Mouse (Mus musculus) monocyte, adult 2 months (primary cell): ENCODE data around the gene Parp4.

Experiments
- DNase-seq, 2 experiments: peaks; one replicate each; pipeline ENCODE4 v3.0.0; 2022; ENCODE audit warnings: low spot score in 2 of 2, low read depth in 1 of 2

Parp4 gene

DNA sequence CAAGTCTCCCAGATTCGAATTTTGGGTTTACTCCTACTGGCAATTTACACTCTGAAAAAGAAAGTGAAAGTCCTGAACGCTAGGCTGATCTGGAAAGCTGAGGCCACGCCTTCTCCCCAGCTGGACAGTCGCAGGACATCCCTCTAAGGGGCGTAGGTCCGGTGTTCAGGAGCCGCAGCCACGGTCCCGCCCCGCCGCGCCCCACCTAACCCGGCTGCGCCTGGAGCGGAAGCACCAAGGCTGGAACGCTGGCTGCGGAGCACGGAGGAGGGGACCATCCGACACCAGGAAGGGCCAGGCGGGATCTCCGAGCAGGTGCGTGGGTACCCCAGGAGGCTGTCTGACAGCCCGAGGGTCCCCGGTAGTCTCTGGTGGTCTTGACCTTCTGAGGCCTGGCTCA lies at the start of gene Parp4, which contains the start of gene Cenpj:
Gene Parp4 (plus strand): TSS at position 204 of the 400 bp plus-strand sequence.
Gene Cenpj (minus strand): TSS at position 10 of the 400 bp plus-strand sequence.
- DNase-seq, result peak; percentile 57 to 74

DNA sequence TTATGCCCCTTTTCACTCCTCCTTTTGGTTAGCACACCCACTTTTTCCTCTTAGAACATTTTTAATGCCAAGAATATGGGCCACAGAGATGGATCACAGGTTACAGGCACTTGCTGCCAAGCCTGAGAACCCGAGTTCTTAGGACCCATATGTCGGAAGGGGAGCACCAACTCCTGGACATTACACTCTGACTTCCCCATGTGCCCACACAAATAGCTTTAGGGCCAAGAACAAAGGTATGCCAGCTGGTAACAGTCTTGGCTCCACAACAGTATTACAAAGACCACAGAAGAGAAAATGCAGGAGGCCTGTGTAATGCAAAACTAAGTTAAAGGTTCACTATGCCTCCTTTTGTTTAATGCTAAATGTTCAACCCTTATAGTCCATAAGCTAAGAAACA lies 44.6 kb upstream of the Parp4 start:
- DNase-seq, result no peak

DNA sequence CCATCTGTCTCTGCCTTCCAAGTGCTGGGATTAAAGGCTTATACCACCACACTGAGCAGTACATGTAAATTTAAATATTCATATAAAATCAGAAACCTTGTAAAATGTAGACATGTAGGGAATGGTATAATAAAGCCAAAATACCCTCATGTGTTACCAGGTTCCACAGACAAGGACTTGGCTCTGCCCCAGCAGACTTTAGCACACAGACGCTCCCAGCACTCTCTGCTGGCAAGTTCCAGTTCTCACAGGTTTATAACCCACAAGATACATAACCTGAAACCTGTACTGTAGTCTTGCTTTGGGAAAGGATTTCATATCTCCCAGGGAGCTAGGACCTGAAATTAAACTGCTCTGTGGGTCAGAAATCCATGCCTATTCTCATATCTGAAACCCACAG lies 30.5 kb upstream of the Parp4 start:
- no peak for DNase-seq

DNA sequence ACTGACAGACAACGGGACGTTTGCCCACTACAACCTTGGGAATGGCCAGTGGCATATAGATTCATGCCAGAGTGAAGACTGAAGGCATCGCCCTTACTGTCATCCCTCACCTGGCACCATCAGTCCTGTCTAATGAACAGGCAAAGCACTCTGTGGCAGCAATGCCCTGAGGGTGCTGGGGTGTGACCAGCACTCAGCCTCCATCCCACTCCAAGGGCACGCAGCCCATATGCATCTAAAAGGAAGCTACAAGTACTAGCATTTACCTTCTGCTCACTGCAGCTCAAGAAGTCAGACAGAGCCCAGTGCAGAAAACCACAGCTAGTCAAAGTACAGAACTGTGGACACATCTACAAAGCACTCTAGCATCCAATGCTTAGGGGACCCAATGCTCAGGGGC lies 29.9 kb upstream of the Parp4 start:
- no peak for DNase-seq

DNA sequence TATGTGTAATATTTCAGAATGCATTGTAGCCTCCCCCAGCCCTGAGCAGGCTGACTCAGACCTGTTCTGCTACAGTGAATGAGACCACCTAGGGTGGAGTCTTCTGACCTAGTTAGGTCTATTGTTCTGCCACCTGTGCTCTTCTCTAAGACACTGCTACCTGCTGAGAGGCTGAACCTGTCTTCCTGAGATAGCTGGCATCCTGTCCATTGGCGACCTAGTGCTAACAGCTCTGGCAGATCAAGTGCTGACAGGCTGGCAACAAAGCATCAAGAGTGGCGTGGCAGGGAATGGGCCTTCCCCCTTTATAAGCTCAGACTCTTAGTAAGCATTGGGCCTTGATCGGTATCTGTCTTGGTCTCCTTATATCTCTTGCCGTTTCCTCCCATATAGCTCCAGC lies 24.5 kb upstream of the Parp4 start:
- no peak for DNase-seq

DNA sequence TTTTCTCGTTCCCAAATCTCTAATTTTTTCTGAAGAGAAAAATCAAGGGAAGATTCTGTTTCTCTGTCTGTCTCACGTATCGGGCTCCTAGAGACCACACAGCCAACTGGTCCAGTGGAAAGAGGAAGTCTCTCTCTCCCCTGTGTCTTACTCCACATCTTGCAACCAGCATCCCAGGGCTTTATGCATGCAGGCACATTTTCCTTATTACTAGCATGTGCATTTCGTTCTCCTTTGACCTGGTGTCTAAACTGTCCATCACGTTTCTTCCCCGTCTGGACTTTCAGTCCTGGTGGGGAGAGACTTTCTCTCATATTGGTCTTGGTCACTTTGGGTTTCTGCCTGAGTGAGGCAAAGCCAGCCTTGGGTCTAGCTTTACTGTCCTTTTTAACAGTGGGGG lies 22.5 kb upstream of the Parp4 start:
- DNase-seq, result no peak

DNA sequence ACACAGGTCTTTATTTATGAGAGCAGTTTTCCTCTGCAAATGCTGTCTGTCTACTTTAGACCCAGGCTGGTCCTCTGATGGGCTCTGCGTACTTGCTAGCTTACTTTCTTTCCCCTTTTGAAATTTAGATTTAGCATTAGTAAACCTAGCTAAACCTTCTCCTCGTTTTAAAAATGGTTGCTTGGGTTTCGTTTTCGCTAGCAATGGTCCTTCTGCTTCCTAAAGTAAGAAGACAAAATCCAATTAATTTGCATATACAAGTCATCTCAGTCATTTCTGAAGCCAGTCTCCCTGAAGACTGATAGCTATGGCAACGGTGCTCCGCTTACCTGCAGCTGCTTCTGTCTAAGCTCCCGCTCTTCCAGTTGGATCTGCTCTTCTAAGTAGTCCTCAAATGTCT lies 22.1 kb upstream of the Parp4 start:
- no peak for DNase-seq

DNA sequence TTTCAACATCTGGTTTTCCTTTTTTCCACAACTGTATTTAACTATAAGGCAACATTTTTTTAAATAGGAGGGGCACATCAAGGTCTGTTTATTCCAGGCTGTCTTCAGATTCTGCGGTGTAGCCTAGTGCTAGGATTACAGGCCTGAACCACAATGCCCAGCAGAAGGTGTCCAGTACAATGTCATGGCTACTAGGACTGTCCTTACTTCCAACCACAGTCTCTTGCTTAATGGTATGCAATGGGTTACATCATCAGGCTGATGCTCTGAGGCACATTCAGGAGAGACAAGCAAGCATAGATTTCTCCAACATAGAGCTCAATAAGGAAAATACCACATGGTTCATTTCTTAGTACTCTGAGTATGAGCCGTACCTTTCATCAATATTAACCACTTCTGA lies 20.7 kb upstream of the Parp4 start:
- no peak for DNase-seq

DNA sequence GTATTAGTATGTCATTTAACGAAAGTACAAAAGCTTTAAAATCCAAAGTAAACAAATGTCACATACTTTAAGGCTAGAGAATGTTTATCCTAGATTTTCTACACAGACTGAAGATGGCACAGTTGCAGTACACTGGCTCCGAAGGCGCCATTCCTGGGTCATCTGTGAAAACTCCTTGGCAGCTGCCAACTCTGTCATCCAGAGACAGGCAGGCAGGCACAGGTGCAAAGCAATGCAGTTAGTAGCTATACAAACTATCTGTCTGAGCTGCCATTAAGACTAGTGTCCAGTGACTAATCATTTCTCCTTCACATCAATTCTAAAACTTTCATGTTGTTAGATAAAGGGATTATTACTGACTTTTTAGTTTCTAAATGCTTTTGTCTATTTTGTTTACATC lies 16.3 kb upstream of the Parp4 start:
- DNase-seq, result no peak

DNA sequence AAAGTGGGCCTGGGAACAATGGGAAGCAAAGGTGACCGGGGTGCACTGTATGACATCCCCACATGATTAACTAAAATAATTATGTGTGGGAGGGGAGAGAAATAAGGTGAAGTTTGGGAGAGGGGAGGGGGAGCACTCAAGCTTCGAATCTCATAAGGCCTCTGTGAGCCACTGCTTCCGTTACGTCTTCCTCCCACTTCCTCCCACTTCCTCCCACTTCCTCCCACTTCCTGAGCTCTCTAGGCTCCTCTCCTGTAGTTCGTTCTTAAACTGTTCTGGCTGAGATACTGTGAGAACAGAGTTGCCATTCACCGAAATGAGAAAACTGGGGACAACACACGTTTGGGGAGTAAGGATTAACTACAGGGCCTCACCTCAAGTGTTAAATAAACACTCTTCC lies 7.9 kb upstream of the Parp4 start:
- no peak for DNase-seq

DNA sequence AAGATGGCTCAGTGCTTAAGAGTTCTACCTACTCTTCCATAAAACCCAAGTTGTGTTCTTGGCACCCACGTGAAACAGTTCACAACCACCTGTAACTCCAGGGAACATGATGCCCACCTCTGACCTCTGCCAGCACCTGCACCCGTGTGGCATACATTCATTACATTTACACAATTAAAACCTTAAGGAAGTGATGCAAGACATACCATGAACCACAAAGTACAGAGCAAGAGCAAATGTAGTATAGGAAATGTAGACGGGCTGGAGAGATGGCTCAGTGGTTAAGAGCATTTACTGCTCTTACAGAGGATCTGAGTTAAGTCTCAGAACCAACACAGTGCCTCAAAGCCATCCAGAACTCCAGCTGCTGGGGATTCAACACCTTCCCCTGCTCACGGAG lies 6.4 kb upstream of the Parp4 start:
- no peak for DNase-seq

DNA sequence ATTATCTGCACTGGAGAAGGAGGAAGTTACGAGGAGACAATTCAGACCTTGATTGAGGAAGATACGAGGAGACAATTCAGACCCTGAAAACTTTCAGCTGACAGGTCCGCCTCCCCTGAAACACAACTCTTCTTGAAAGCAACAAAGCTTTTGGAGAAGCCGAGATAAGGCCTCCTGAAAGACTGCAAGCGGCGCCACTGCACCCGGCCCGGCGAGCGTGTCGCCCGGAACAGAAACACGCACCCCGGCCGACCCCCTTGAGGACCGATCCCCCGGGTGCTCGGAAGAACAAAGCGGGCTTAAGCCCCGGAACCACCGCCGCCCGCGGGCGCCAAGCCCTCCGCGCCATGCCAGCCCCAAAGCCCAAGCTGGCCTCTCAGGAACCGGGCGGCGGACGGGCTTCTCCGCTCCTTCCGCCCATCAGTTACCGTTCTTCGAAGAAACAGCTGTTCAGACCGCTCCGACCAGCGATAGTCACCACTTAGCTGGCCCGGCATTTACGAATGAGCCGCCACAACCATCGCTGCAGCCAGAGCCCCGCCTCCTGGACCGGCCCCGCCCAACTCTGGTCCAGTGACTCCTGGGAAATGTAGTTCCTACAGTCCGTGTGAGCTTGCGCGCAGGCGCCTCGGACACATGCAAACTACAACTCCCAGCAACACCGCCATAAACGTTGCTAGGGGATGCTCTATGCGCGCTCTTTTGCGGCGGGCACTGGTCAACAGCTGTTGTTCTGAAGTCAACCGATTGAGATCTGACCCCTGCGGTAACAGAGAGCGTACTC lies 3.9 kb upstream of the Parp4 start:
- peak; percentile 85 to 91 for DNase-seq

DNA sequence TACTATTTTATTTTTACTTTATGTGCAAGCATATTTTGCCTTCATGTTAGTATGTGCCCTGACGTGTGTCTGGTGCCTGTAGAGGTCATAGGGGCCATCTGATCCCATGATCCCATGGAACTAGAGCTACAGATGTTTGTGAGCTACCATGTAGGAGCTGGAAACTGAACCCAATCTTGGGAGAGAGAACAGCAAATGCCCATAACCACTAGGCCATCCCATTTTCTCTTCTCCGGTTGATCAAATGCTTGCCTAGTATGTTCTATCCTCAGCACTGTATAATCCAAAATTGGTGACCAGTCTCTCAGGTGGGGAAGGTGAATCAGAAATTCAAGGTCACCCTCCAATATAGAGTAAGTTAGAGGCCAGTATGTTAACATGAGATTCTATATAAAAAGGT lies 2.9 kb upstream of the Parp4 start:
- DNase-seq, result no peak

DNA sequence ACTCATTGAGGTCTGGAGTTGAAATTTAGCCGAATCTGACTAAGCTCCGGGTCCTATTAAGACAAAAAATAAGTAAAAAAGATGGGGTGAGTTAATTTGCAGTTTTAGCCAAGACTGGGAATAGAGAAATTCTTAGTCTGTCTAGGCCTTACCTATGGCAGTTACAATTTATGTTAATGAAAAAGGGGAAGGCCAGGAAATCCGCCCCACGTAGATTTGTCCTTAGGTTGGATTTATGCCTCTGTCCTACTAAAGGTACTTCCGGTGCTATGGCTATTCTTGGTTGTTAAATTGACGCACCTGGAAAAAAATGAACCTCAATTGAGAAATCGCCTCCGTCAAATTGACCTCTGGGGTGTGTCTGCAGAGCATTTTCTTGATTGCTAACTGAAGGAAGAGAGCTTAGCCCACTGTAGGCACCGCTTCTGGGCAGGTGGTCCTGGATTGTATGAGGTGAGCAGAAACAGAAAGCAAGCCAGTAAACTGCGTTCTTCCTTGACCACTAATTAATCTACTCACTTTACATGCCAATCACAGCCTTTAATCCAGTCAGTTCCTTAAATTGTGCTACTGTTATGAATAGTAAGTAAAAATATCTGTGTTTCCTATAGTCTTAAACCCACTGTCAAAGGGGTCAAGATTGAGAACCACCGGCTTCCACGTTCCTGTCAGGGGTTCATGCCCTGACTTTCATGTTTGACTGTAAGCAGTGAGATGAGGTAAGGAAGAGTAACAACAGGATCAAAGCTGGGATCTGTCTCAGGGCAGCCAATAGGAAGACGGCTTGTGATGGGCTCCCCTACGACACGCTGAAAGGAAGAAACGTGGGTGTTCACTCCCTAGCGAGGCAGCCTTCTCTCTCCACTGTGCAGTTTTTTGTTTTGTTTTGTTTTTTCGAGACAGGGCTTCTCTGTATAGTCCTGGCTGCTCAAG lies 816 bp downstream of the Parp4 start:
- DNase-seq, result no peak

DNA sequence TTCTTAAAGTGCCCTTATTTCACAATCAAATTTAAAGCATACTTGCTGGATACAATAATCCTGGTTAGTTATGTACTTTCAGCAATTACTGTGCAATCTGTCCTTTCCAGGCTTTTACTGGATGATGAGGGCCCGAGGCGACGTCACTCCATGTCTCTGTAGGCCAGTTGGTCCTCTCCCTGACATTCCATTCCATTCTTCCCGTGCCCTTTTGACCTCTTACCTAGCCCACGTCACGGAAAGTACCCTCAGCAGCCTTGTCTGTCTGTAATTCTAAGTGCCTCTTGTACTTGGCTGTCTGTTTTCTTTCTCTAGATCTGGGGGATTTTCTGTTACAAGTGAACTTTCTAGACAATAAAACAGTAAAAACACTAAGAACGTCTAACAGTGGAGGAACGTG lies 3.6 kb downstream of the Parp4 start:
- no peak for DNase-seq

DNA sequence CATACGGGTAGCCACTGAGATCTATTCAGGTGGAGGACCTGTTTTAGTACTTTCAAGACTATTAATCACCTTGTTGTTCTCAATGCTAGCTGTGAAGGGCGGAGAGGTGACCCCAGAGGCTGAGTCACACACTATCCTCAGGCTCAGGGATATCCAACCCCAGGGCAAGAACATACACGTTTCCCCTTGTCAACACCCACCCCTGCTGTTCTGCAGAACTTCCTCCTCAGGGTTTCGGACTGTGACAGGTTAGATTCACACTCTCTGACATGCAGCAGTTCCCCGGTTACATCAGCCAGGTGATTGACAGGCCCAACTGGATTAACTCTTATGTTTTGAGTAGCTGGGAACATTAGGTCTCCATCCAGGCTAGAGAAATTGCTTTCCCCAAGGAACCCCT lies 5.7 kb downstream of the Parp4 start:
- DNase-seq, result no peak

DNA sequence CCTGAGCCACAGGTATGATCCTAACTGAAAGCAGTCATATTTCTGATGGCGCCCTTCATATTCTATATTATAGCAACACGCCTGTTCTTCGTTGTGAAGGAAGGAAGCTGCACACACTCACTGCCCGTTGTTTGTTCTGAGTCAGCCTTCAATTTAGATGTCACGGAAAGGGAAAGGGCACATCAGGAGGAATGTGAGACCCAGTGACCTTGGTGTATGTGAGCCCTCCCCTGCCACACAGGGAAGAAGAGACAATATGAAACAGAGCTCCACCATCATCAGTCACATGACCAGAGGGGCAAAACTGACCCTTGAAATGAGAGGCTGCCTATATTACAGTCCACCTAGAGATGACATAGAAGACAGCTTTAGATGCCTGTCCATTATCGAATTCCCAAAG lies 6.9 kb downstream of the Parp4 start:
- no peak for DNase-seq

DNA sequence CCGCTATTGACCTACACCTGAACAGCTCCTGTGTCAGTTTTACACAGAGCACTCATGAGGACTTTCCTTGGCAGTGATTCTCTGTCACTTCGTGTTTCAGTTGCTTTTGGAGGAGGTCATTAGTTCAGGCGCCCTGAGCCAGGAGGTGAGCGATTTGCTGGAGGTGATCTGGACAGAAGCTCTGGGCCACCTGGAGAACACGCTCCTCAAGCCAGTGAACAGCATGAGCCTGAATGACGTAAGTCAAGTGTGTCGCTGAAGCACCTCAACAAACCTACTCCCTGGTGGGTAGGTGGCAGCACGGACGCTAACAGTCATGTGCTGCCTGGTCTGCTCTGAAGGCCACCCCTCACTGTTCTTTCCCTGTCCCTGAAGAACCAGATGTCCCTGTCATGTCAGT lies 16.8 kb downstream of the Parp4 start:
- DNase-seq, result no peak

DNA sequence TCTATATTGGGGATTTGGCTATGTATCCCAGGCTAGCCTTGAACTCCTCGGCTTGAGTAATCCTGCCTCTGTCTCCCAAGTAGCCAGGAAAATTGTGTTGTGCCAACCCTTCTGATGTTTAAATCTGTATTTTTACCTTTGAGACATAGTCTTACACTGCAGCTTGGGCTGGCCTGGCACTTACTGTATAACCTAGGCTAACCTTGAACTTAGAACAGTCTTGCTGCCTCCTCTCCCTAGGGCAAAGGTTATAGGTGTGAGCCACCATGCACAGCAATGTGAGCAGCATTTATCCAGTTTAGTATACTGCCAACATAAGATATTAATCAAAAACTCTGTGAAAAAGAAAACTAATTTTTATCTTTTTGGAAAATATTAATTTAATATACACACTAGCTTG lies 19.4 kb downstream of the Parp4 start:
- no peak for DNase-seq

DNA sequence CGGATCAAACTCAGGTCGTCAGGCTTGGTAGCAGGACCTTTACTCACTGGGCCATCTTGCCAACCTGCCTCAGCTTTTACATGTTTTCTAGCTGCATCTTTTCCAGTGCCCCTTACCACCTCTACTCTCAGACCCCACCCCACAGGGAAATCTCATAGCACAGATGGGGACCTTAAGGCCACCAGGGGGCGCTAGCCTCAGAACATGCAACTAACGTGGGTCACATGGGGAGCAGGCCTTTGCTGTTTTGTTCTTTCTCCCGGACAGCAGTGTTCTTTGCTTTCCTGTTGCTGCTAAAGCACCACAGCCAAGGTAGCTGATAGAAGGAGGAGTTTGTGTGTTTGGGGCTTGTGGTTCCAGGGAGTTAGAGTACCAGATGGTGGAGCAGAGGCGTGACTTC lies 23.3 kb downstream of the Parp4 start:
- peak in 1 of 2 experiments; percentile 35 for DNase-seq

DNA sequence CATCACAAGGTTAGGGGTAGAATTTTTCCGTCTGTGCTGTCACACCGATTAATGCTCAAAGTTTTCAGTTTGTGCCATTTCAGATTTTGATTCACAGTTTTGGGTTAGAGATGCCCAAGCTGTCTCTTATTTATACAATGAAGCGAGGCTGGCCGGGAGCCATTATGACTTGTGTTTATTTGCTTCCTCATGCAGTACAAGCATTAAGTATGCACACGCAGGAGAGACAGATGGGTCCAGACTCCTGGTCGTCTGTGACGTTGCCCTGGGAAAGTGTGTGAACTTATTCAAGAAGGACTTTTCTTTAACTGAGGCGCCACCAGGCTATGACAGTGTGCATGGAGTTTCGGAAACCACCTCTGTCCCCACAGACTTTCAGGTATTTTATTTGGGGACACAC lies 26.6 kb downstream of the Parp4 start:
- no peak for DNase-seq

DNA sequence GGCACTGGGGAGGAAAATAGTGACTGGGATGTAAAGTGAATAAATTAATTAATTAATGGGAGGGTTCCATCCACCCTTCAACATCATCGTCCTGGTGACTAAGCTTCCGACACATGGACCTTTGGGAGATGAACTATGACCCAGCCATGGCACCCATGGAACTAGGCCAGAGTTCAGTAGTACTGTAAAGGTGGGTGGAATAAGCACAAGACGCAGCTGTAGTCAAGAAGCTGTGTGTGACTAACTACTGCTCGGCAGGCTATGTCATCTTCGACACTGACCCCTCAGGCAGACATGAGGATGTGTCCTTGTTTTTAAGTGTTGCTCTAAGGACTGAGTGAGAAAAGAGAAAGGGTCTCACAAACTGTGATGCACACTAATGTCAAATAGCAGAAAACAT lies 29.0 kb downstream of the Parp4 start:
- DNase-seq, result no peak
